Mouse (Mus musculus) CH12.LX (cell line): Measurements from ENCODE around the gene Fhit.

Source experiments
- CHD1 ChIP-seq: IDR thresholded peaks from 2 replicates; pipeline ENCODE4 v1.6.1; 2012; ENCODE audit warnings: low read depth, low read length, improper control_type of control experiment, inconsistent platforms
- CHD2 ChIP-seq: IDR thresholded peaks from 2 replicates; pipeline ENCODE4 v1.6.1; 2011; ENCODE audit warnings: low read length, improper control_type of control experiment
- CTCF ChIP-seq, 2 experiments: IDR thresholded peaks in 1 of 2; conservative IDR thresholded peaks in 1 of 2; 2 replicates each; pipeline ENCODE4 v1.5.1; 2011 to 2012; ENCODE audit warnings: low read depth in 2 of 2, low read length in 2 of 2, improper control_type of control experiment in 1 of 2, inconsistent platforms in 1 of 2, mild to moderate bottlenecking in 1 of 2, moderate library complexity in 1 of 2
- EP300 ChIP-seq: IDR thresholded peaks from 2 replicates; pipeline ENCODE4 v1.6.1; 2011; ENCODE audit warnings: low read length, improper control_type of control experiment
- ZMIZ1 ChIP-seq: IDR thresholded peaks from 2 replicates; pipeline ENCODE4 v1.6.1; 2012; ENCODE audit warnings: low read depth, mild to moderate bottlenecking, inconsistent platforms, low read length, improper control_type of control experiment

DNA sequence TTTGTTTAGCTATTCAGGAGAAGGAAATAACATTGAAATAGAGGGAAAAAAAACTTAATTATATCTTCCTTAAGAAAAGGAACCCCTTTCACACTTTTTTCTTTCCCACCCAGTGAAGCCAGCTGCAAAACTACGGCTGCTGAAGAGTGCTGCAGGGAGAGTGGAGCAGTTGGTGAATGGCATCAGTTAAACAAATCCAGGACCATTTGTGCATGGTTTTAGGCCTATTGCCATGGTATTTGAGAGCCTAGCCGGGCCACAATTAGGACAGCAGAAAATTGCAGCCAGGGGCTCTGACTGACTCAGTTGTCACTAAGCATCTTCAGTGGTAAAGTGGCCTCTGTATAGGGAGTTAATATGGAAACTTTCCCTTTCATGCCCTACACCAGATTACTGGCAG is 1158.0 kb downstream of the Fhit start:
- TF ChIP-seq CTCF (conservative IDR thresholded peaks at IDR 0.05 in 1 of 2, IDR thresholded peaks at IDR 0.05 in 1 of 2; ENCODE audit: low read depth in 2 of 2, low read length in 2 of 2) (no peak), EP300 (no peak), CHD2 (no peak), CHD1 (no peak), ZMIZ1 (no peak)
